Mouse (Mus musculus) lung, adult 2 months (tissue): ENCODE measurements around the gene Mrpl48. TPM values are rescaled to one million over a fixed set of nuclear protein-coding genes. Genes with fewer than 3 reads are reported as not detected.
A peak's percentile ranks its signal among the peaks of the same experiment; 100 is the strongest.
"Not testable (repeated sequence)": the region's sequence is repeated elsewhere in the genome, so short reads cannot be mapped to it uniquely, and the experiment has no call there.

Source experiments
- DNase-seq: peaks from one replicate; pipeline ENCODE4 v3.0.0; 2022
- H3K4me1 ChIP-seq: fragments of 200-500 bp; 2 replicates; pipeline ENCODE4 v1.6.1; 2011; ENCODE audit warnings: low read length; ENCODE audit not compliant: control insufficient read depth, insufficient read depth
- H3K4me3 ChIP-seq: fragments of 200-500 bp; replicated peaks from 2 replicates; pipeline ENCODE3; 2011; ENCODE audit warnings: low read depth, mild to moderate bottlenecking, control low read depth, low read length; ENCODE audit errors: extremely low read depth
- CTCF ChIP-seq: fragments of 200-500 bp; IDR thresholded peaks from 2 replicates; pipeline ENCODE4 v1.5.1; 2011; ENCODE audit warnings: mild to moderate bottlenecking, low read length, control low read depth; ENCODE audit not compliant: insufficient read depth
- POLR2A ChIP-seq: fragments of 200-500 bp; IDR thresholded peaks from 2 replicates; pipeline ENCODE4 v1.6.1; 2011; ENCODE audit warnings: low read depth, mild to moderate bottlenecking, control low read depth, low read length, borderline replicate concordance; ENCODE audit errors: extremely low read depth
- WGBS: fragments of 180-500 bp; shearing (Covaris S2); methylation state at CpG from one replicate; pipeline ENCODE4 v1.1.7; 2018; 5-methylcytosine and 5-hydroxymethylcytosine counted together
- polyA plus RNA-seq: library from polyadenylated mRNA; depleted of rRNA; stranded (reverse); fragments of >200 nt; gene quantifications from 2 replicates; pipeline ENCODE4 v1.2.3, GENCODE M21; 2012

Mrpl48 gene
- polyA plus RNA-seq, 1 experiment = 10.4 TPM

DNA sequence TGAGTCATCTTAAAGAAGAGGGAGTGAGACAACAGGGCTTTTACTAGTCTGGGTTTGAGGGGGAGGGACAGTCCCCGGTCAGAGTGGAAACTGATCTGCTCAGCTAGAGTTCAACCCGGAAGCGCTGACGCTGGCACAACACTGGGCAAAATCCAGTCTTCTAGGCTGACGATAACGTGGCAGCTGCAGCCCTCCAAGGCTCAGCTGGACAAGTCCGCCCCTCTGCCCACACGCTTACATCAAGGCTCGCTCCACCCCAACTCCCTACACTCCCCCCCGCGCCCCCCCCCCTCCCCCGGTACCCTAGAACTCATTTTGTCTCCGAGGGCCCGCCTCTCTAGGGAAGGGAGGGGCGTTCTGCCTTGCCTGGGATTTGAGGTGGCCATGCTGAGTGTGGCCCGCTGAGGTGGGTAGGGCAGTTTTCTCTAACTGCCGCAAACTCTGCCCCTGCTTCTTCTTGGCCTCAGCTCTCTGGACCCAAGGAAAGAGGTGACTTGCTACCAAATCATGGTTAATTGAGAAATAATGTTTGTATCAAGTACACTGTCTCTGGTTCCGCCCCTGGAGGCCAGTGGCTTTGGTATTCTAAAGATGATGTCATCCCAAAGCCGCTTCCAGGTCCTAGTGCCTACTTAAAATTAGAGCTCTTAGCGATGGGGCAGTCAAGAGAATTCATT, 17.1 kb downstream of the Mrpl48 start:
- Histone ChIP-seq H3K4me1 (no peaks in the 10 kb centered on the region; the same call in 1 of the 2 replicates), H3K4me3 (peak overlapping the region; percentile 95)
- TF ChIP-seq CTCF = no peak
- peak; percentile 92; the same call in 1 of the 2 replicates for TF ChIP-seq POLR2A
- peak; percentile 86 for DNase-seq
- WGBS = under 1% methylated on average over 20 of the region's 20 CpGs

GRCm38 (mm10) chr7:100590504-100590844, 17.6 kb downstream of the Mrpl48 start:
- 17% methylated on average over 7 of the region's 7 CpGs for WGBS
- DNase-seq = no peak

GRCm38 (mm10) chr7:100589816-100590215, 18.3 kb downstream of the Mrpl48 start:
- Histone ChIP-seq H3K4me3 (no peak overlapping the region), H3K4me1 (no peaks in the 10 kb centered on the region; the same call in 1 of the 2 replicates)
- TF ChIP-seq POLR2A = no peak
- no peak for TF ChIP-seq CTCF
- DNase-seq = no peak
- WGBS = 30% methylated on average over 1 of the region's 1 CpGs

More at GRCm38 (mm10) chr7:100590504-100590844, 17.6 kb downstream of the Mrpl48 start:
- TF ChIP-seq POLR2A (no peak), CTCF (no peak)
- peak overlapping the region; percentile 95 for H3K4me3 ChIP-seq
- no peaks in the 10 kb centered on the region; the same call in 1 of the 2 replicates for H3K4me1 ChIP-seq

DNA sequence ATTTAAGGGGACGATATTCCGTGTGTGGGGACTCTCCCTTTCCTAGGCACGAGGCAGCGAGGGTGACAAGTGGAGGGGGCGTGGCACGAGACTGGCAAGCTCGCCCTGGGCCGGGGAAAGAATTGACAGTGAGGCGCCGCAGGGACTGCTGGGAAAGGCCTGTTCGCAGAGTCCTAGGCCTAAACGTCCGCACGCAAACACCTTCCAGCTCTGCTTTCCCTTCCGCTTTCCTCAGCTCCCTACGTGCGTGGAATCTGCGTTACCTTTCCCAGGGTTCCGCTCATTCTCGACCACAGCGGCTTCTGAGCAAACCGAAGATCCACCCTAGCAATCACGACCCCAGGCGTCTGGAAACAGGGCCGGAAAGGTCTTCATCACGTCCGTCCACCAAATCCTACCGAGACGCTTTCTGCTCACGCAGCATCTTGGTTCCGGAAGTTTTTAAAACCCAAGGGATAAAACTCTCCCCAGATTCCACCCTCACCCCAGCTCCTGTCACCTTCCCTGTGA, 25.3 kb downstream of the Mrpl48 start:
- WGBS = under 1% methylated on average over 31 of the region's 31 CpGs
- Histone ChIP-seq H3K4me3 (peak overlapping the region; percentile 99), H3K4me1 (peaks cover 3% of the 10 kb centered on the region; the same call in 1 of the 2 replicates)
- peak; percentile 89 for DNase-seq
- TF ChIP-seq CTCF (no peak), POLR2A (peak; percentile 52; the same call in 1 of the 2 replicates)

- H3K4me3 ChIP-seq = peak overlapping the region; percentile 99
- 32% methylated on average over 7 of the region's 7 CpGs for WGBS
- peaks cover 3% of the 10 kb centered on the region; the same call in 1 of the 2 replicates for H3K4me1 ChIP-seq
- no peak for DNase-seq
- no peak for TF ChIP-seq CTCF
These were observed 25.9 kb downstream of the Mrpl48 start for GRCm38 (mm10) chr7:100582235-100582634.

- no peak for TF ChIP-seq POLR2A
- TF ChIP-seq CTCF = no peak
- 63% methylated on average over 2 of the region's 2 CpGs for WGBS
- Histone ChIP-seq H3K4me1 (peaks cover 3% of the 10 kb centered on the region; the same call in 1 of the 2 replicates), H3K4me3 (no peak overlapping the region)
- no peak for DNase-seq
These were observed 29.3 kb downstream of the Mrpl48 start for GRCm38 (mm10) chr7:100578794-100579193.

- H3K4me1 ChIP-seq = no peaks in the 10 kb centered on the region
- 84% methylated on average over 4 of the region's 4 CpGs for WGBS
- H3K4me3 ChIP-seq = no peak overlapping the region
- no peak for DNase-seq
- TF ChIP-seq CTCF (no peak), POLR2A (no peak)
These were observed 35.4 kb downstream of the Mrpl48 start for GRCm38 (mm10) chr7:100572704-100573103.

- Histone ChIP-seq H3K4me1 (no peaks in the 10 kb centered on the region), H3K4me3 (no peak overlapping the region)
- no peak for TF ChIP-seq POLR2A
- no peak for TF ChIP-seq CTCF
- no peak for DNase-seq
- WGBS = 74% methylated on average over 4 of the region's 4 CpGs
These were observed 36.0 kb downstream of the Mrpl48 start for GRCm38 (mm10) chr7:100572061-100572460.

DNA sequence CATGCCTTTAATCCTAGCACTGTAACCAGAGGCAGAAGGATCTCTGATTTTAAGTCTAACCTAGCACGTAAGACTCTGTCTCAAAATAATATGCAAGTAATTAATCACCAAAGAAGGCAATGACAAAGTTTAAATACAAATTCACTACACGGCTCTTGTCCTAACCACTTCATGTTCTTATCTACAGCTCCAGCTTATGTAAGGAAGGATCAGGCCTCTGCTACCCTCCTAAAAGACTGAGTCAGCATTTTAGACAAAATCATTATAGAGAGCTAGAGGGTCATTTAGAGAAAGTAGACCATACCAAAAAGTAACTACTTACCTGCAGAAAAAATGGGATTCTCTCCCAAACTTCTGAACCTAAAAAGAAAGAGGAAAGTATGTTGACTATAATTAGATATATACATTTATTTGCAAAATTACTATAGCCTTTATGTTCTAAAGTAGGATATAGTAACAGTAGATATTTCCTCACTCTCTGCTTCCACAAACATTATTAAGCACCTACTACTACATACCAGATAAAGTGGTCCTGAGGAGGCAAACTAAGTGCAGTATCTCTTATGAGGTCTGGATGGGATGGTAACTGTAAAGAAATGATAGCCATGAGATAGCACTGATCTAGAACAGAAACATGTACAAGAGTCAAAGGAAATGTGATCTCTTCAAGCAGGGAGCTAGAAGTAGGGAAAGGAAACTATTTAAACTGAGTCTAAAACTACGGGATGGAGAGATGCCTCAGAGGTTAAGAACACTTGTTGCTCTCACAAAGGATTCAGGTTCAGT, 37.0 kb downstream of the Mrpl48 start:
- no peak for DNase-seq
- 78% methylated on average over 3 of the region's 3 CpGs for whole genome bisulfite sequencing
- no peak for TF ChIP-seq POLR2A
- no peak for TF ChIP-seq CTCF
- no peaks in the 10 kb centered on the region for H3K4me1 ChIP-seq
- H3K4me3 ChIP-seq = no peak overlapping the region

GRCm38 (mm10) chr7:100569907-100570306, 38.2 kb downstream of the Mrpl48 start:
- no peak for TF ChIP-seq POLR2A
- no peak for TF ChIP-seq CTCF
- DNase-seq = no peak
- Histone ChIP-seq H3K4me3 (no peak overlapping the region), H3K4me1 (no peaks in the 10 kb centered on the region)

DNA sequence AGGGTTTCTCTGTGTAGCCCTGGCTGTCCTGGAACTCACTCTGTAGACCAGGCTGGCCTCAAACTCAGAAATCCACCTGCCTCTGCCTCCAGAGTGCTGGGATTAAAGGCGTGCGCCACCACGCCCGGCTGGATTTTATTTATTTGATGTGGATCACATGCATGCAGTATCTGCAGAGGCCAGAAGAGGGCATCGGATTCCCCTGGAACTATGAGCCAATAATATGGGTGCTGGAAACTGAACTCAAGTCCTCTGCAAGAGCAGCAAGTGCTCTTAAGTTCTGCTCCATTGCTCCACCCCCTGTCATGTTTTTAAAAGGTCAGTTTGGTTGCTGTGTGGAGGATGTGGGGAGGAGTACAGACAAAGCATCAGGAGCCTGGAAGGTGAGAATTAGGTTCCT, 40.9 kb downstream of the Mrpl48 start:
- H3K4me3 ChIP-seq, DNase-seq, H3K4me1 ChIP-seq: not testable (repeated sequence)
- WGBS = 85% methylated on average over 5 of the region's 5 CpGs
